Mouse (Mus musculus) liver, postnatal 0 days (tissue): ENCODE data around the gene Myd88. TPM values are rescaled to one million over a fixed set of nuclear protein-coding genes. Genes with fewer than 3 reads are reported as not detected.

ENCODE experiments used
- ATAC-seq: fragments of 200-750 bp; cut with Nextera tagmentation; 2 replicates; pipeline ENCODE4 v1.8.0; 2017; ENCODE audit warnings: mild to moderate bottlenecking, moderate library complexity
- DNase-seq: peaks from one replicate; pipeline ENCODE4 v3.0.0-alpha.2; 2016
- H3K27ac ChIP-seq: fragments of 300-500 bp; sonication (generic); 2 replicates; pipeline ENCODE4 v1.5.1; 2014; ENCODE audit warnings: antibody characterized with exemption, moderate library complexity, mild to moderate bottlenecking, low read depth
- H3K27me3 ChIP-seq: fragments of 300-500 bp; sonication (generic); 2 replicates; pipeline ENCODE4 v1.6.1; 2014; ENCODE audit warnings: low read length, control low read depth, mixed read lengths; ENCODE audit not compliant: insufficient read depth
- H3K36me3 ChIP-seq: fragments of 300-500 bp; sonication (generic); replicated peaks from 2 replicates; pipeline ENCODE4 v1.6.1; 2014; ENCODE audit warnings: mild to moderate bottlenecking, control low read depth, low read length, moderate library complexity, mixed read lengths; ENCODE audit not compliant: insufficient read depth
- H3K4me1 ChIP-seq: fragments of 300-500 bp; sonication (generic); 2 replicates; pipeline ENCODE4 v1.6.1; 2014; ENCODE audit warnings: antibody characterized with exemption, mild to moderate bottlenecking, control low read depth; ENCODE audit not compliant: insufficient read depth
- H3K4me2 ChIP-seq: fragments of 300-500 bp; sonication (generic); 2 replicates; pipeline ENCODE4 v1.6.1; 2014; ENCODE audit warnings: low read depth, mild to moderate bottlenecking, low read length, moderate library complexity, mixed read lengths
- H3K4me3 ChIP-seq: fragments of 300-500 bp; sonication (generic); 2 replicates; pipeline ENCODE4 v1.5.1; 2014; ENCODE audit warnings: low read depth, low read length
- H3K9ac ChIP-seq: fragments of 300-500 bp; sonication (generic); replicated peaks from 2 replicates; pipeline ENCODE4 v1.6.1; 2014; ENCODE audit warnings: mild to moderate bottlenecking, moderate library complexity
- H3K9me3 ChIP-seq: fragments of 300-500 bp; sonication (generic); 2 replicates; pipeline ENCODE4 v1.6.1; 2016; ENCODE audit warnings: mild to moderate bottlenecking, control low read depth, low read length, mixed read lengths
- CTCF ChIP-seq: sonication (generic); IDR thresholded peaks from 2 replicates; pipeline ENCODE4 v1.5.1; 2016; ENCODE audit warnings: antibody characterized with exemption, low read depth
- EP300 ChIP-seq: IDR thresholded peaks from 2 replicates; pipeline ENCODE4 v1.6.1; 2016; ENCODE audit warnings: antibody characterized with exemption, low read depth, mild to moderate bottlenecking
- WGBS: fragments of 180-500 bp; shearing (Covaris S2); extraction: QIAGEN DNeasy Blood & Tissue Kit; methylation state at CpG from one replicate; pipeline ENCODE4 v1.1.7; 2014; ENCODE audit not compliant: insufficient replicate concordance; 5-methylcytosine and 5-hydroxymethylcytosine counted together
- polyA plus RNA-seq: library from polyadenylated mRNA; unstranded; fragments of >200 nt; fragmentation: Nextera tagmentation; extraction: Ambion mirVana; gene quantifications from 2 replicates; pipeline ENCODE4 v1.2.1, GENCODE M21; 2015

The Myd88 gene
- 15.6 and 16.7 TPM in 2 replicates for polyA plus RNA-seq

- H3K9ac ChIP-seq: peak within 1 kb of the TSS; percentile 92
- peak within 1 kb of the TSS; percentile 90 for H3K4me3 ChIP-seq
- 2% methylated on average over 68 of the region's 68 CpGs for WGBS
- peaks cover 35% of the 10 kb centered on the region; the same call in 1 of the 2 replicates for H3K36me3 ChIP-seq
- H3K4me2 ChIP-seq: peak within 1 kb of the TSS; percentile 94
- no peaks in the 10 kb centered on the region for H3K9me3 ChIP-seq
- ATAC-seq (peak; percentile 93), DNase-seq (peak; percentile 89)
- H3K27me3 ChIP-seq: no peaks in the 10 kb centered on the region
- no peak for TF ChIP-seq CTCF
- peak; percentile 60; the same call in 1 of the 2 replicates for TF ChIP-seq EP300
- peaks cover 34% of the 10 kb centered on the region for H3K4me1 ChIP-seq
- H3K27ac ChIP-seq: peak within 1 kb of the TSS; percentile 97
Observed at GRCm38 (mm10) chr9:119340909-119341816, at the start of gene Myd88. TSS of gene Myd88 (minus strand) at chr9:119341411.

GRCm38 (mm10) chr9:119390214-119390613 is 49.0 kb upstream of the Myd88 start:
- 63% methylated on average over 2 of the region's 2 CpGs for WGBS
- Histone ChIP-seq H3K27me3 (no peaks in the 10 kb centered on the region), H3K27ac (no peak overlapping the region), H3K4me3 (no peak overlapping the region), H3K4me1 (no peaks in the 10 kb centered on the region), H3K9ac (no peak overlapping the region), H3K36me3 (no peaks in the 10 kb centered on the region), H3K4me2 (no peak overlapping the region), H3K9me3 (no peaks in the 10 kb centered on the region)
- DNase-seq: no peak
- TF ChIP-seq CTCF (no peak), EP300 (no peak)
- peak; percentile 90 for ATAC-seq

GRCm38 (mm10) chr9:119388956-119389355 is 47.7 kb upstream of the Myd88 start:
- no peak overlapping the region for H3K9ac ChIP-seq
- no peaks in the 10 kb centered on the region for H3K36me3 ChIP-seq
- H3K9me3 ChIP-seq: no peaks in the 10 kb centered on the region
- H3K27me3 ChIP-seq: no peaks in the 10 kb centered on the region
- no peaks in the 10 kb centered on the region for H3K4me1 ChIP-seq
- H3K4me2 ChIP-seq: no peak overlapping the region
- no peak overlapping the region for H3K27ac ChIP-seq
- TF ChIP-seq CTCF (no peak), EP300 (no peak)
- WGBS: 55% methylated on average over 5 of the region's 5 CpGs
- peak; percentile 34 for DNase-seq
- no peak overlapping the region for H3K4me3 ChIP-seq
- no peak for ATAC-seq

GRCm38 (mm10) chr9:119382603-119383002 is 41.4 kb upstream of the Myd88 start:
- Histone ChIP-seq H3K4me2 (no peak overlapping the region), H3K36me3 (no peaks in the 10 kb centered on the region; the same call in 1 of the 2 replicates), H3K4me3 (no peak overlapping the region), H3K27ac (no peak overlapping the region), H3K27me3 (no peaks in the 10 kb centered on the region), H3K4me1 (no peaks in the 10 kb centered on the region), H3K9me3 (no peaks in the 10 kb centered on the region), H3K9ac (no peak overlapping the region)
- WGBS: 70% methylated on average over 6 of the region's 6 CpGs
- TF ChIP-seq EP300: no peak
- TF ChIP-seq CTCF: no peak
- no peak for ATAC-seq
- no peak for DNase-seq

DNA sequence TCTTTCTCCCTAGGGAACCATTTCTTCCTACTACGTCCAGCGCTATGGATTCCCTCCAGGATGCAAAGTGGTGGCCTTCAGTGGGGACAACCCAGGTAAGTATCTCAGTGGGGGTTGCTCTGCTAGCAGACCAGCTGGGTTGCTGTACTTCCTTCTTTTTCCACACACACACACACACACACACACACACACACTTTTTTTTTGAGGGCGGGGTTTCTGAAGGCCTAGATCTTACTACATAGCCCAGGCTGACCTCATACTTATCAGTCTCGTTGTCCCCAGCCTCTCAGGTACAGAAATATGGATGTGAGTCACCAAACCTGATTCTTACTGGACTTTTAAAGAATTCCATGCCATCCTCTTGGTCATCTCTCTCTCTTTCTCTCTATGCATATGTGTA is 37.0 kb upstream of the Myd88 start:
- Histone ChIP-seq H3K27ac (no peak overlapping the region), H3K4me1 (no peaks in the 10 kb centered on the region), H3K9me3 (no peaks in the 10 kb centered on the region), H3K9ac (no peak overlapping the region), H3K27me3 (no peaks in the 10 kb centered on the region), H3K4me3 (no peak overlapping the region), H3K4me2 (no peak overlapping the region), H3K36me3 (no peaks in the 10 kb centered on the region; the same call in 1 of the 2 replicates)
- DNase-seq: no peak
- no peak for ATAC-seq
- 65% methylated on average over 4 of the region's 4 CpGs for WGBS
- TF ChIP-seq CTCF (no peak), EP300 (no peak)

DNA sequence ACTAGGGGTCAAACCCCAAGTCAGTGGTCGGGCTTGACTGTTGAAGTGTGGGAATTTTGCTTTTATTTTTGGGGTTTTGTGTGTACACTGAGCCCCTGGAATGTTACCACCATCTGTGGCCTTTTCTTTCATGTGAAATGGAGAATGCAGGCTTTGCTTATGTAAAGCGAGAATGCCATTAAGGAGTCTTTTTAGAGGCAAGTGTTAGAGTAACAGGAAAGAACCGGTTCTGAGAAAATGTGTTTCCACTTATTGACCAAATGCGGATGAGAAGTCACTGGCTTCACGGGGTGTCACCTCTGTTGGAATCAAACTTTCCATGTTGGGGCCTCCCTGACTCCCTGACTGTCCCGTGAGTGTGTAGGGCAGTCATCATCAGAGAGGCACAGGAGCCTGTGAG is 34.3 kb upstream of the Myd88 start:
- DNase-seq (no peak), ATAC-seq (no peak)
- H3K27me3 ChIP-seq: no peaks in the 10 kb centered on the region
- no peaks in the 10 kb centered on the region for H3K9me3 ChIP-seq
- no peak overlapping the region for H3K9ac ChIP-seq
- TF ChIP-seq CTCF (no peak), EP300 (no peak)
- no peak overlapping the region for H3K27ac ChIP-seq
- no peak overlapping the region for H3K4me2 ChIP-seq
- 74% methylated on average over 6 of the region's 6 CpGs for WGBS
- no peaks in the 10 kb centered on the region for H3K36me3 ChIP-seq
- no peak overlapping the region for H3K4me3 ChIP-seq
- no peaks in the 10 kb centered on the region for H3K4me1 ChIP-seq
